Mouse (Mus musculus) retina, embryonic 14.5 days (tissue): Measurements from ENCODE around the gene Akr1c13.
"Not testable (repeated sequence)": the region's sequence is repeated elsewhere in the genome, so short reads cannot be mapped to it uniquely, and the experiment has no call there.

Experiments
- DNase-seq: peaks from one replicate; pipeline ENCODE4 v3.0.0-alpha.2; 2015; ENCODE audit warnings: low spot score

Gene Akr1c13

GRCm38 (mm10) chr13:4190904-4191303 is at the start of gene Akr1c13:
Gene Akr1c13, plus strand, starts transcription at chr13:4191150.
- no peak for DNase-seq

DNA sequence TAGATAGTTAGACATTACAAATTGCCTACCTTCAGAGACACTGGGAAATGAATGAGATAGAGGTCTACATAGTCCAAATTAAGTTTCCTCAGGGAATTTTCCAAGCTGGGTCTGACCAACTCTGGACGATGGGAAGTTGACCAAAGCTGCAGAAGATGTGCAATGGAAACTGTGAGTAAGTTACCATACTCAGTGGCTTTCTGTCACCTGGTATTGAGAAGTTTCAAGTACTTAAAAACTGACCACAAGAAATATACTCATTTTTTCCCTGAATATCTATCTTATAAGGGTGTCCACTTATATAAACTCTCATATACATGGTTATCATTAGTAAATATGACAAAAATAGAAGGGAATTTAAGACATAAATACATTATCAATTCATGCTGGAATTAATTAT is 46.7 kb upstream of the Akr1c13 start:
- DNase-seq, result no peak

- no peak for DNase-seq
These were observed 40.4 kb upstream of the Akr1c13 start, which contains the start of gene Akr1c18 for GRCm38 (mm10) chr13:4150518-4150917. Gene Akr1c18, minus strand, starts transcription at chr13:4150654.

GRCm38 (mm10) chr13:4152908-4153307 is 38.0 kb upstream of the Akr1c13 start:
- DNase-seq, result no peak

- no peak for DNase-seq
These were observed 37.4 kb upstream of the Akr1c13 start for GRCm38 (mm10) chr13:4153593-4153992.

- DNase-seq, result no peak
These were observed 35.7 kb upstream of the Akr1c13 start for GRCm38 (mm10) chr13:4155286-4155685.

GRCm38 (mm10) chr13:4168006-4168405 is 22.9 kb upstream of the Akr1c13 start:
- DNase-seq, result no peak

- DNase-seq, result no peak
These were observed 18.0 kb upstream of the Akr1c13 start for GRCm38 (mm10) chr13:4172978-4173377.

GRCm38 (mm10) chr13:4181321-4181720 is 9.6 kb upstream of the Akr1c13 start:
- DNase-seq, result not testable (repeated sequence)

- DNase-seq, result no peak
These were observed 7.8 kb upstream of the Akr1c13 start for GRCm38 (mm10) chr13:4183116-4183515.

GRCm38 (mm10) chr13:4186641-4187411 is 4.1 kb upstream of the Akr1c13 start:
- DNase-seq, result not testable (repeated sequence)

DNA sequence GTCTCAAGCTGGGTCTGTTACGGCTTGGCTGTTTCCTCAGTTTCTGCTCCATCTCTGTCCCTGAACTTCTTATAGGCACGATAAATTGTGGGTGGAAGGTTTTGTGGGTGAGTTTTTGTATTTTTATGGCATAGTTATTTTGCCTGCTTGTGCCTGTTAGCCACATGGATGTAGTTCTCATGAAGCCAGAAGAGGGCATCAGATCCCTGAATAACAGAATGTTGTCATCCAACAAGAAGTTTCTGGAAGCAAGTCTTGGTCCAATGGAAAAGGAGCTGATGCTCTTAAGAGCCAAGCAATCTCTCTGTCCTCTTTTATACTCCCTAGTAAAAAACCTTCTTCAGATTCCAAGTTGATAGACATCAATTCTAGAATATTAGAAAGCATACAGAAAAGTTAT is 2.8 kb upstream of the Akr1c13 start:
- peak; percentile 28 for DNase-seq

DNA sequence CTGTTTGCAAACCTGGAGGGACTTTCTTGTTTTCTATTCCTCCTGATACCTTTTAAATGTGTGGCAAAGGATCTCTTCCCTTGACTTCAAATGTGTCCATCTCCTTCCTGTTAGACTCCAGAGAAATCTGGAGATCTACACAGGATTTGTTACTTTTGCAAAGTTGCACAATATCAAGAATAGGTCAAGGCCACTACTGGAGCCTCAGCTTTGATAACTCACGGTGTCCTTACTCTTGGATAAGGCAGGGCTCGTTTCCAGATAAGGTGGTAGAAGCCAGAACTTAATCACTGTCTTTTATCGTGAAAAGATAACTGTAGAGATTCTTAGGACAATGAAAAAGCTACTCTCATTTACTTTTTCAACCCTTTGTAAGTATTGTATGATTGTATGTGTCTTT is 1.6 kb downstream of the Akr1c13 start:
- DNase-seq, result no peak

GRCm38 (mm10) chr13:4206147-4206903 is 15.4 kb downstream of the Akr1c13 start:
- no peak for DNase-seq

GRCm38 (mm10) chr13:4211560-4212299 is 20.8 kb downstream of the Akr1c13 start:
- DNase-seq, result peak; percentile 60

- peak; percentile 51 for DNase-seq
These were observed 21.4 kb downstream of the Akr1c13 start for GRCm38 (mm10) chr13:4212309-4212708.

- not testable (repeated sequence) for DNase-seq
These were observed 24.5 kb downstream of the Akr1c13 start for GRCm38 (mm10) chr13:4215496-4215895.

DNA sequence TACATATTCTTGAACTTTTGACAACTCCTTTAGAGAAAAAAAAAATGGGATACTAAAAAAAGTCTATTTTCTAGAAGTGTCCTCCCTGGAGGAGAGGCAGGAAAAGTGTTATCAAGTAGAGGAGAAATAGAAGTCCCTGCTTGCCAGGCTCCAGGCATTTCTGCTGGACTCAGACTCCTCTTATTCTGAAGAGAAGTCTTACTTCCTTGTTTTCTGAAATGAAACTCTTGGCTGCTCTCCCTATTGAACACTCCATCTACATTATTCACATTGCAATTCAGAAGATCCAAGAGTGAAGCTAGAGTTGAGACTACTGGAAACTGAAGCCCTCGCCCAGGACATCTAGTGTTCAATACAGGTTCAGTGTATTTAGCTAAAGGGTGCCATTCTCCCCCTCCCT is 37.5 kb downstream of the Akr1c13 start, which contains the start of gene Akr1c19:
Gene Akr1c19, plus strand, starts transcription at position 260 of the 400 bp plus-strand sequence.
- DNase-seq, result no peak

DNA sequence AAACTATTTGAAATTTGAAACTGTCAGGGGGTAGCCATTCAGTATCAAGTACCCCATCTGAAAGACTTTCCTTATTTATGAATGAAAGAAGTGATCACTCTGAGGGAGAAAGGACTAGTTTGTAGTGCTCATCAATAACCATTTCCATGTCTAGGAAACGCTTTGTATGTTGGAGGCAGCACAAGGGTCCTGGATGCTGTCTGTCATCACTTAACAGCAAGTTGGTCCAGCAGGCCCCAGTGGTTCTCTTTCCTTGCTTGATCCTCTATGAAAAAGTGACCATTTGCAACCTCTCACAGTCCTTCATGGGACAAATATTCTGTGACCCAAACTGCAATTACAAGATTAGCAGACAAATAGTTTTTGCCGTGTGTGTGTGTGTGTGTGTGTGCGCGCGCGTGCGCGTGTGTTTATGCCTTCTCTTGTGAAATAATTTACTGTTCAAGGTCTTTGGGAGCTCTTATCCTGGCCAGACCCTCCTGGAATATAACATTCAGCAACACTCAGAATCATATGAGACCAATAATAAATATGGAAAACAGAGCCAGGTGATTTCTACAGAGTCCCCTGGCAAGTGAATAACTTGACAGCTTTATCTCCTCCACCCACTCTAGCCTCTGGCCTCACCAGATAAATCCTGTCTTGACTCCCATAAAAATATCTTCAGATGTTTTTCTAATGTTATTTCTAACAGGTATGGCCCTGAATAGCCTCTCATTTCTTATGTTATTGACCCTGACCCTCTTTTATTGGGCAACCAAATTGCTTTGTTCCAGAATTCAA is 40.1 kb downstream of the Akr1c13 start:
- DNase-seq, result no peak

GRCm38 (mm10) chr13:4233135-4233534 is 42.2 kb downstream of the Akr1c13 start:
- no peak for DNase-seq

DNA sequence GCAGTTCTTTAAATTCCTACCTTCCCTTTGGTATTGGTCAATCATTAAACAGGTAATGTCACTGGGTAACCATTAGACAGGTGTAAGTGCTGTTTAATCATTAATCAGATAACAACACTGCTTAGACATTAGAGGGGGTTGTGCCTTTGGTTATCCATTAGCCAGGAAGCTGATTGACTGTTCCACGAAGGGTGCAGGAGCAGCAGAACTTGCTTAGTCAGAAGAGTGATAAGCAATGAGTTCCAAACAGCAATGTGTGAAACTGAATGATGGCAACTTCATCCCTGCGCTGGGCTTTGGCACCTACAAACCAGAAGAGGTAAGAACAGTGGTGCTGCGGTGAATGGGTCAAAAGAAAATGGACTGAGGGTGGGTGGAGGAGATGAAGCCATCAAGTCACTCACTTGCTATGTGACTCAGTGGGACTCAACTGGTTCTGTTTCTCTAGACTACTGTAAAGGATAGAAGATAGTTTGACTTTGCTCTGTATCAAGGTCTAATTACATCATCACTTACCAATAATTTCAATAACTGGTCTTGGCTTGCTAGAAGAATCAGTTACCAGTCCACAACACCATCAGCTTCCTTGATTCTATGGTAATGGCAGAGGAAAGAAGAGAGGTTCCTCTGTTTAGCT is 42.7 kb downstream of the Akr1c13 start:
- DNase-seq, result no peak
